Comparison of ENCODE assay signal across 8 mouse cellular contexts in genomic region chr1:160212123-160212691, GRCm38 (mm10). TPM values are rescaled to one million over a fixed set of nuclear protein-coding genes. Genes with fewer than 3 reads are reported as not detected.
DNase-seq lines count a peak whose midpoint lies in the region; ATAC-seq and TF ChIP-seq lines count a peak whose summit lies in the region.

No protein-coding gene starts in this region.

- H3K4me1 ChIP-seq in ES-E14 (ENCODE audit: control insufficient read depth in 2 of 2, insufficient read depth in 2 of 2, low read length in 2 of 2, poor library complexity in 1 of 2), result peaks cover 5 to 8% of the 10 kb centered on the region in 2 experiments
- peaks cover 2% of the 10 kb centered on the region; the same call in 1 of the 2 replicates for H3K4me1 ChIP-seq in cortical plate, adult 2 months (ENCODE audit: control insufficient read depth, insufficient read depth, low read length)
- peaks cover 16% of the 10 kb centered on the region for H3K4me1 ChIP-seq in heart, embryonic 15.5 days (replicated peaks)
- H3K4me1 ChIP-seq in liver, embryonic 11.5 days (replicated peaks; ENCODE audit: control insufficient read depth, insufficient read depth, low read length), result peaks cover 5% of the 10 kb centered on the region; the same call in 1 of the 2 replicates
- peaks cover 18% of the 10 kb centered on the region for H3K4me1 ChIP-seq in neural tube, embryonic 14.5 days (ENCODE audit: control insufficient read depth, insufficient read depth, low read length)

- no peak for TF ChIP-seq CTCF in cortical plate, adult 2 months (IDR thresholded peaks at IDR 0.05; ENCODE audit: extremely low read depth, insufficient read depth, low read length)

- no peaks in the 10 kb centered on the region for H3K9me3 ChIP-seq in ES-E14 (ENCODE audit: control insufficient read depth, insufficient read depth, low read depth, low read length)
- H3K9me3 ChIP-seq in heart, embryonic 15.5 days (replicated peaks), result no peaks in the 10 kb centered on the region
- no peaks in the 10 kb centered on the region for H3K9me3 ChIP-seq in liver, embryonic 11.5 days (ENCODE audit: control insufficient read depth, low read length)
- no peaks in the 10 kb centered on the region for H3K9me3 ChIP-seq in neural tube, embryonic 14.5 days (ENCODE audit: control insufficient read depth, low read length)

- TF ChIP-seq POLR2A in cortical plate, adult 2 months (IDR thresholded peaks at IDR 0.05; ENCODE audit: extremely low read depth, insufficient read depth, low read length), result no peak

- peak; percentile 68 for ATAC-seq in heart, embryonic 15.5 days (replicated peaks; ENCODE audit: insufficient number of reproducible peaks, insufficient read depth, low FRiP score, low read depth)
- peak; percentile 68 for ATAC-seq in liver, embryonic 11.5 days (replicated peaks; ENCODE audit: low FRiP score)
- ATAC-seq in neural tube, embryonic 14.5 days (ENCODE audit: low read depth), result peak; percentile 77

- H3K4me3 ChIP-seq in ES-E14 (ENCODE audit: insufficient read depth in 1 of 2, low read depth in 1 of 2, low read length in 2 of 2, poor library complexity in 1 of 2, severe bottlenecking in 1 of 2), result peak overlapping the region; percentile 77 to 91
- peak overlapping the region; percentile 64 for H3K4me3 ChIP-seq in cortical plate, adult 2 months (ENCODE audit: insufficient read depth, low read length)
- peak overlapping the region; percentile 83 for H3K4me3 ChIP-seq in heart, embryonic 15.5 days
- H3K4me3 ChIP-seq in liver, embryonic 11.5 days (ENCODE audit: low read depth, low read length), result peak overlapping the region; percentile 88
- H3K4me3 ChIP-seq in neural tube, embryonic 14.5 days (ENCODE audit: low read depth, low read length), result peak overlapping the region; percentile 84

- in situ Hi-C loops in ES-E14 (cut with MboI; ENCODE audit: low sequenced_read_pairs in 2 of 2, unreplicated experiment in 2 of 2), result no loop called here

- peak; percentile 46 for DNase-seq in heart, adult 8-10 months (ENCODE audit: low spot score)
- no peak for DNase-seq in heart, adult 11 months
- DNase-seq in ES-E14 (ENCODE audit: low read depth, low spot score), result no peak
- DNase-seq in liver, embryonic 11.5 days (ENCODE audit: low spot score), result no peak
- DNase-seq in thymus, postnatal 25 days, result no peak

- H3K36me3 ChIP-seq in ES-E14 (ENCODE audit: control insufficient read depth, insufficient read depth, low read length, poor library complexity, severe bottlenecking), result peaks cover 8% of the 10 kb centered on the region
- H3K36me3 ChIP-seq in heart, embryonic 15.5 days, result peaks cover 8% of the 10 kb centered on the region; the same call in 1 of the 2 replicates
- peaks cover 7% of the 10 kb centered on the region; the same call in 1 of the 2 replicates for H3K36me3 ChIP-seq in liver, embryonic 11.5 days (ENCODE audit: control insufficient read depth, insufficient read depth, low read length)
- H3K36me3 ChIP-seq in neural tube, embryonic 14.5 days (ENCODE audit: control insufficient read depth, insufficient read depth, low read length), result peaks cover 6% of the 10 kb centered on the region; the same call in 1 of the 2 replicates

- peak overlapping the region; percentile 81 for H3K27ac ChIP-seq in ES-E14 (ENCODE audit: insufficient read depth, low read depth, low read length, poor library complexity, severe bottlenecking)
- peak overlapping the region; percentile 63 for H3K27ac ChIP-seq in cortical plate, adult 2 months (ENCODE audit: insufficient read depth, low read length)
- peak overlapping the region; percentile 98 for H3K27ac ChIP-seq in heart, embryonic 15.5 days
- peak overlapping the region; percentile 94 for H3K27ac ChIP-seq in liver, embryonic 11.5 days (ENCODE audit: low read depth, low read length)
- H3K27ac ChIP-seq in neural tube, embryonic 14.5 days (ENCODE audit: low read depth, low read length), result peak overlapping the region; percentile 100

- peak overlapping the region; percentile 94 for H3K9ac ChIP-seq in ES-E14 (ENCODE audit: insufficient read depth, low read depth, low read length, poor library complexity, severe bottlenecking)
- H3K9ac ChIP-seq in heart, embryonic 15.5 days, result peak overlapping the region; percentile 76
- peak overlapping the region; percentile 92 for H3K9ac ChIP-seq in liver, embryonic 11.5 days (ENCODE audit: low read depth, low read length)
- H3K9ac ChIP-seq in neural tube, embryonic 14.5 days (replicated peaks; ENCODE audit: low read depth, low read length), result peak overlapping the region; percentile 90

- peak overlapping the region; percentile 74 for H3K4me2 ChIP-seq in heart, embryonic 15.5 days
- H3K4me2 ChIP-seq in liver, embryonic 11.5 days, result peak overlapping the region; percentile 70
- H3K4me2 ChIP-seq in neural tube, embryonic 14.5 days (ENCODE audit: low read depth, low read length), result peak overlapping the region; percentile 87

- WGBS in heart, embryonic 15.5 days, result under 1% methylated on average over 45 of the region's 45 CpGs
- WGBS in liver, embryonic 11.5 days, result under 1% methylated on average over 45 of the region's 45 CpGs
- under 1% methylated on average over 44 of the region's 45 CpGs for WGBS in neural tube, embryonic 14.5 days

- H3K27me3 ChIP-seq in heart, embryonic 15.5 days, result no peaks in the 10 kb centered on the region
- H3K27me3 ChIP-seq in liver, embryonic 11.5 days (replicated peaks; ENCODE audit: control insufficient read depth, insufficient read depth, low read length), result no peaks in the 10 kb centered on the region
- H3K27me3 ChIP-seq in neural tube, embryonic 14.5 days (ENCODE audit: control insufficient read depth, insufficient read depth, low read length), result no peaks in the 10 kb centered on the region

TF ChIP-seq in ES-E14, 5 proteins besides CTCF, POLR2A, EP300 and RAD21:
- TF ChIP-seq CHD2 (IDR thresholded peaks at IDR 0.05; ENCODE audit: low read depth, low read length), result no peak
- no peak for TF ChIP-seq MAFK (IDR thresholded peaks at IDR 0.05; ENCODE audit: insufficient read depth, low read depth, low read length)
- TF ChIP-seq ZC3H11A (IDR thresholded peaks at IDR 0.05; ENCODE audit: borderline replicate concordance, low read depth, low read length), result no peak
- TF ChIP-seq ZNF384 (IDR thresholded peaks at IDR 0.05; ENCODE audit: low read depth, low read length), result no peak
- no peak for TF ChIP-seq HCFC1 (IDR thresholded peaks at IDR 0.05; ENCODE audit: borderline replicate concordance, insufficient read depth, low read length)

RNA-seq across cellular contexts. Expression of gene Cacybp, which starts 0.5 kb away (rescaled TPM):
- total RNA-seq in heart, adult 8-10 months (2022), result 10 to 100 TPM; 58.8 to 76.3 (median 71.7) TPM
- total RNA-seq in ES-E14 (2012; rRNA removed), result 161 and 184 TPM in 2 replicates
- polyA plus RNA-seq in cortical plate, adult 2 months (2012; rRNA removed), result 47.1 and 47.6 TPM in 2 replicates
- 132 and 157 TPM in 2 replicates for polyA plus RNA-seq in heart, embryonic 15.5 days (2015; fragmentation: Nextera tagmentation; extraction: Ambion mirVana)
- polyA plus RNA-seq in liver, embryonic 11.5 days (2014; fragmentation: Nextera tagmentation; extraction: Ambion mirVana), result 415 and 437 TPM in 2 replicates
- polyA plus RNA-seq in neural tube, embryonic 14.5 days (2014; fragmentation: Nextera tagmentation; extraction: Ambion mirVana), result 248 and 280 TPM in 2 replicates

RNA-seq across cellular contexts. Expression of gene Mrps14, which starts 17.2 kb away (rescaled TPM):
- 100 to 1,000 TPM; 101 to 106 (median 101) TPM for total RNA-seq in heart, adult 8-10 months (2022)
- total RNA-seq in ES-E14 (2012; rRNA removed), result 70.3 and 71.6 TPM in 2 replicates
- 54.2 and 54.3 TPM in 2 replicates for polyA plus RNA-seq in cortical plate, adult 2 months (2012; rRNA removed)
- polyA plus RNA-seq in heart, embryonic 15.5 days (2015; fragmentation: Nextera tagmentation; extraction: Ambion mirVana), result 170 and 202 TPM in 2 replicates
- 308 and 309 TPM in 2 replicates for polyA plus RNA-seq in liver, embryonic 11.5 days (2014; fragmentation: Nextera tagmentation; extraction: Ambion mirVana)
- polyA plus RNA-seq in neural tube, embryonic 14.5 days (2014; fragmentation: Nextera tagmentation; extraction: Ambion mirVana), result 118 and 138 TPM in 2 replicates

RNA-seq across cellular contexts. Expression of gene Tnn, which starts 58.8 kb away (rescaled TPM):
- total RNA-seq in heart, adult 8-10 months (2022), result not detected
- total RNA-seq in ES-E14 (2012; rRNA removed), result 0.11 and 0.18 TPM in 2 replicates
- polyA plus RNA-seq in cortical plate, adult 2 months (2012; rRNA removed), result 0.06 and 0.23 TPM in 2 replicates
- polyA plus RNA-seq in heart, embryonic 15.5 days (2015; fragmentation: Nextera tagmentation; extraction: Ambion mirVana), result 0.09 and 0.30 TPM in 2 replicates
- not detected in 2 replicates for polyA plus RNA-seq in liver, embryonic 11.5 days (2014; fragmentation: Nextera tagmentation; extraction: Ambion mirVana)
- 0.10 and 0.19 TPM in 2 replicates for polyA plus RNA-seq in neural tube, embryonic 14.5 days (2014; fragmentation: Nextera tagmentation; extraction: Ambion mirVana)
